Mouse (Mus musculus) hindbrain, postnatal 0 days (tissue): ENCODE measurements around the gene Ubap2l. TPM values are rescaled to one million over a fixed set of nuclear protein-coding genes. Genes with fewer than 3 reads are reported as not detected.
A peak's percentile ranks its signal among the peaks of the same experiment; 100 is the strongest.

Experiments
- ATAC-seq: fragments of 200-750 bp; cut with Nextera tagmentation; 2 replicates; pipeline ENCODE4 v1.8.0; 2017; ENCODE audit warnings: mild to moderate bottlenecking, moderate TSS enrichment, moderate library complexity
- DNase-seq: peaks from one replicate; pipeline ENCODE4 v3.0.0-alpha.2; 2015; ENCODE audit warnings: low spot score
- H3K27ac ChIP-seq: fragments of 300-500 bp; sonication (generic); 2 replicates; pipeline ENCODE4 v1.5.1; 2014; ENCODE audit warnings: mild to moderate bottlenecking
- H3K27me3 ChIP-seq: fragments of 300-500 bp; sonication (generic); 2 replicates; pipeline ENCODE4 v1.6.1; 2014; ENCODE audit warnings: low read length, mixed read lengths; ENCODE audit not compliant: insufficient read depth
- H3K36me3 ChIP-seq: fragments of 300-500 bp; sonication (generic); 2 replicates; pipeline ENCODE4 v1.6.1; 2014; ENCODE audit warnings: low read length, mixed read lengths; ENCODE audit not compliant: insufficient read depth
- H3K4me1 ChIP-seq: fragments of 300-500 bp; sonication (generic); 2 replicates; pipeline ENCODE4 v1.6.1; 2014; ENCODE audit warnings: antibody characterized with exemption, low read length, mixed read lengths; ENCODE audit not compliant: insufficient read depth
- H3K4me2 ChIP-seq: fragments of 300-500 bp; sonication (generic); 2 replicates; pipeline ENCODE4 v1.6.1; 2014; ENCODE audit warnings: low read depth, mild to moderate bottlenecking, low read length, moderate library complexity, mixed read lengths
- H3K4me3 ChIP-seq: fragments of 300-500 bp; sonication (generic); 2 replicates; pipeline ENCODE4 v1.5.1; 2014; ENCODE audit warnings: low read length
- H3K9ac ChIP-seq: fragments of 300-500 bp; sonication (generic); replicated peaks from 2 replicates; pipeline ENCODE4 v1.6.1; 2014; ENCODE audit warnings: mild to moderate bottlenecking, low read length, moderate library complexity, mixed read lengths
- H3K9me3 ChIP-seq: fragments of 300-500 bp; sonication (generic); 2 replicates; pipeline ENCODE4 v1.6.1; 2016; ENCODE audit warnings: low read length, mixed read lengths
- CTCF ChIP-seq: IDR thresholded peaks from 2 replicates; pipeline ENCODE4 v1.5.1; 2016; ENCODE audit warnings: antibody characterized with exemption, control low read depth, low read depth
- whole genome bisulfite sequencing: fragments of 180-500 bp; shearing (Covaris S2); extraction: QIAGEN DNeasy Blood & Tissue Kit; methylation state at CpG from one replicate; pipeline ENCODE4 v1.1.7; 2014; 5-methylcytosine and 5-hydroxymethylcytosine counted together
- polyA plus RNA-seq: library from polyadenylated mRNA; unstranded; fragments of >200 nt; fragmentation: Nextera tagmentation; extraction: Ambion mirVana; gene quantifications from 2 replicates; pipeline ENCODE4 v1.2.1, GENCODE M21; 2015
- total RNA-seq: library from RNA; depleted of rRNA; stranded (reverse); fragments of >200 nt; gene quantifications from 2 replicates; pipeline ENCODE4 v1.2.3, GENCODE M21; 2014; rRNA removed

The Ubap2l gene
- total RNA-seq (83.1 and 102 TPM in 2 replicates), polyA plus RNA-seq (109 and 113 TPM in 2 replicates)

GRCm38 (mm10) chr3:90052351-90053241, at the start of gene Ubap2l:
Gene Ubap2l, minus strand, starts transcription at chr3:90052628.
- Histone ChIP-seq H3K36me3 (peaks cover 19% of the 10 kb centered on the region; the same call in 1 of the 2 replicates), H3K4me1 (peaks cover 16% of the 10 kb centered on the region), H3K27me3 (no peaks in the 10 kb centered on the region), H3K27ac (peak within 1 kb of the TSS; percentile 91), H3K9ac (peak within 1 kb of the TSS; percentile 96), H3K9me3 (no peaks in the 10 kb centered on the region), H3K4me3 (peak within 1 kb of the TSS; percentile 70), H3K4me2 (peak within 1 kb of the TSS; percentile 73)
- DNase-seq (peak; percentile 99), ATAC-seq (peak; percentile 95)
- WGBS: 1% methylated on average over 71 of the region's 81 CpGs
- TF ChIP-seq CTCF: peak; percentile 47

- ATAC-seq: no peak
- WGBS: 96% methylated on average over 2 of the region's 2 CpGs
- no peaks in the 10 kb centered on the region for H3K27me3 ChIP-seq
- H3K4me2 ChIP-seq: no peak overlapping the region
- peaks cover 8% of the 10 kb centered on the region; the same call in 1 of the 2 replicates for H3K36me3 ChIP-seq
- H3K9ac ChIP-seq: no peak overlapping the region
- no peak for TF ChIP-seq CTCF
- H3K4me3 ChIP-seq: no peak overlapping the region
- DNase-seq: no peak
- H3K27ac ChIP-seq: no peak overlapping the region
- H3K4me1 ChIP-seq: no peaks in the 10 kb centered on the region
- no peaks in the 10 kb centered on the region for H3K9me3 ChIP-seq
These were observed 49.2 kb upstream of the Ubap2l start for GRCm38 (mm10) chr3:90101673-90102072.

- no peak for ATAC-seq
These were observed 48.6 kb upstream of the Ubap2l start for GRCm38 (mm10) chr3:90101010-90101409.

GRCm38 (mm10) chr3:90097928-90098327, 45.5 kb upstream of the Ubap2l start:
- Histone ChIP-seq H3K27ac (no peak overlapping the region), H3K4me2 (no peak overlapping the region), H3K36me3 (peaks cover 17% of the 10 kb centered on the region; the same call in 1 of the 2 replicates), H3K27me3 (no peaks in the 10 kb centered on the region), H3K4me3 (no peak overlapping the region), H3K9ac (no peak overlapping the region), H3K4me1 (no peaks in the 10 kb centered on the region), H3K9me3 (no peaks in the 10 kb centered on the region)
- 87% methylated on average over 5 of the region's 5 CpGs for WGBS
- no peak for ATAC-seq
- TF ChIP-seq CTCF: no peak
- DNase-seq: no peak

More at GRCm38 (mm10) chr3:90101010-90101409, 48.6 kb upstream of the Ubap2l start:
- no peak overlapping the region for H3K27ac ChIP-seq
- WGBS: 90% methylated on average over 3 of the region's 3 CpGs
- H3K36me3 ChIP-seq: peaks cover 8% of the 10 kb centered on the region; the same call in 1 of the 2 replicates
- no peak overlapping the region for H3K4me2 ChIP-seq
- H3K9ac ChIP-seq: no peak overlapping the region
- H3K4me1 ChIP-seq: no peaks in the 10 kb centered on the region
- no peaks in the 10 kb centered on the region for H3K27me3 ChIP-seq
- no peak overlapping the region for H3K4me3 ChIP-seq
- TF ChIP-seq CTCF: no peak
- no peak for DNase-seq
- no peaks in the 10 kb centered on the region for H3K9me3 ChIP-seq

GRCm38 (mm10) chr3:90094453-90094852, 42.0 kb upstream of the Ubap2l start:
- H3K27me3 ChIP-seq: no peaks in the 10 kb centered on the region
- no peaks in the 10 kb centered on the region for H3K9me3 ChIP-seq
- no peak overlapping the region for H3K9ac ChIP-seq
- H3K4me2 ChIP-seq: no peak overlapping the region
- H3K4me3 ChIP-seq: no peak overlapping the region
- no peak for ATAC-seq
- WGBS: 97% methylated on average over 3 of the region's 3 CpGs
- H3K36me3 ChIP-seq: peaks cover 45% of the 10 kb centered on the region
- no peak for DNase-seq
- H3K27ac ChIP-seq: no peak overlapping the region
- no peaks in the 10 kb centered on the region for H3K4me1 ChIP-seq
- no peak for TF ChIP-seq CTCF

GRCm38 (mm10) chr3:90090892-90091291, 38.5 kb upstream of the Ubap2l start:
- Histone ChIP-seq H3K9ac (no peak overlapping the region), H3K27me3 (no peaks in the 10 kb centered on the region), H3K27ac (no peak overlapping the region), H3K4me1 (no peaks in the 10 kb centered on the region), H3K4me2 (no peak overlapping the region), H3K9me3 (no peaks in the 10 kb centered on the region), H3K4me3 (no peak overlapping the region), H3K36me3 (peaks cover 69% of the 10 kb centered on the region)
- TF ChIP-seq CTCF: no peak
- ATAC-seq: no peak
- WGBS: 83% methylated on average over 6 of the region's 6 CpGs
- DNase-seq: no peak

- 97% methylated on average over 2 of the region's 2 CpGs for WGBS
- Histone ChIP-seq H3K27me3 (no peaks in the 10 kb centered on the region), H3K4me3 (no peak overlapping the region), H3K27ac (no peak overlapping the region), H3K4me2 (no peak overlapping the region), H3K9me3 (no peaks in the 10 kb centered on the region), H3K9ac (no peak overlapping the region), H3K36me3 (peaks cover 65% of the 10 kb centered on the region), H3K4me1 (no peaks in the 10 kb centered on the region; the same call in 1 of the 2 replicates)
- DNase-seq: no peak
- ATAC-seq: no peak
- no peak for TF ChIP-seq CTCF
These were observed 36.2 kb upstream of the Ubap2l start for GRCm38 (mm10) chr3:90088617-90089016.
